Mouse (Mus musculus) neural tube, embryonic 11.5 days (tissue): ENCODE measurements around the gene Aatf. TPM values are rescaled to one million over a fixed set of nuclear protein-coding genes. Genes with fewer than 3 reads are reported as not detected.
A peak's percentile ranks its signal among the peaks of the same experiment; 100 is the strongest.

Experiments
- ATAC-seq: fragments of 200-750 bp; cut with Nextera tagmentation; 2 replicates; pipeline ENCODE4 v1.8.0; 2017; ENCODE audit warnings: moderate number of reproducible peaks, mild to moderate bottlenecking, moderate TSS enrichment, moderate library complexity; ENCODE audit not compliant: insufficient read depth, low FRiP score, low TSS enrichment
- DNase-seq: peaks from one replicate; pipeline ENCODE4 v3.0.0-alpha.2; 2015; ENCODE audit warnings: low spot score
- H3K27ac ChIP-seq: fragments of 300-500 bp; sonication (generic); 2 replicates; pipeline ENCODE4 v1.5.1; 2014; ENCODE audit warnings: low read depth, mild to moderate bottlenecking, low read length
- H3K27me3 ChIP-seq: fragments of 300-500 bp; sonication (generic); 2 replicates; pipeline ENCODE4 v1.6.1; 2014; ENCODE audit warnings: mild to moderate bottlenecking, low read length, mixed read lengths; ENCODE audit not compliant: control insufficient read depth, insufficient read depth
- H3K36me3 ChIP-seq: fragments of 300-500 bp; sonication (generic); 2 replicates; pipeline ENCODE4 v1.6.1; 2014; ENCODE audit warnings: mild to moderate bottlenecking, low read length, moderate library complexity, mixed read lengths; ENCODE audit not compliant: control insufficient read depth, insufficient read depth
- H3K4me1 ChIP-seq: fragments of 300-500 bp; sonication (generic); 2 replicates; pipeline ENCODE4 v1.6.1; 2014; ENCODE audit warnings: low read length, mixed read lengths; ENCODE audit not compliant: control insufficient read depth, insufficient read depth
- H3K4me2 ChIP-seq: fragments of 300-500 bp; sonication (generic); 2 replicates; pipeline ENCODE4 v1.6.1; 2014; ENCODE audit warnings: low read depth, mild to moderate bottlenecking, moderate library complexity
- H3K4me3 ChIP-seq: fragments of 300-500 bp; sonication (generic); 2 replicates; pipeline ENCODE4 v1.5.1; 2014; ENCODE audit warnings: low read depth, low read length
- H3K9ac ChIP-seq: fragments of 300-500 bp; sonication (generic); 2 replicates; pipeline ENCODE4 v1.6.1; 2014; ENCODE audit warnings: mild to moderate bottlenecking, low read length
- H3K9me3 ChIP-seq: fragments of 300-500 bp; sonication (generic); 2 replicates; pipeline ENCODE4 v1.6.1; 2016; ENCODE audit warnings: low read length; ENCODE audit not compliant: control insufficient read depth
- WGBS: fragments of 180-500 bp; shearing (Covaris S2); extraction: QIAGEN DNeasy Blood & Tissue Kit; methylation state at CpG from one replicate; pipeline ENCODE4 v1.1.7; 2014; 5-methylcytosine and 5-hydroxymethylcytosine counted together
- polyA plus RNA-seq: library from polyadenylated mRNA; unstranded; fragments of >200 nt; fragmentation: Nextera tagmentation; extraction: Ambion mirVana; gene quantifications from 2 replicates; pipeline ENCODE4 v1.2.1, GENCODE M21; 2014

Aatf gene
- polyA plus RNA-seq, 1 experiment from 2014 or later = 54.4 TPM

- ATAC-seq (no peak), DNase-seq (peak; percentile 44)
- peaks cover 13% of the 10 kb centered on the region for H3K4me1 ChIP-seq
- no peaks in the 10 kb centered on the region for H3K36me3 ChIP-seq
- peaks cover 96% of the 10 kb centered on the region for H3K27me3 ChIP-seq
- no peaks in the 10 kb centered on the region for H3K9me3 ChIP-seq
- peak overlapping the region; percentile 66 for H3K9ac ChIP-seq
- no peak overlapping the region for H3K27ac ChIP-seq
- no peak overlapping the region for H3K4me2 ChIP-seq
- under 1% methylated on average over 16 of the region's 16 CpGs for WGBS
- H3K4me3 ChIP-seq = peak overlapping the region; percentile 53
Observed at GRCm38 (mm10) chr11:84523321-84523831, 10.1 kb upstream of the Aatf start.

GRCm38 (mm10) chr11:84522577-84523320 is 9.4 kb upstream of the Aatf start:
- 0 out of 2 replicates have a peak overlapping the region, but pooled peaks have one; percentile 0 for H3K4me2 ChIP-seq
- H3K4me1 ChIP-seq = peaks cover 13% of the 10 kb centered on the region
- no peaks in the 10 kb centered on the region for H3K36me3 ChIP-seq
- H3K9me3 ChIP-seq = no peaks in the 10 kb centered on the region
- under 1% methylated on average over 40 of the region's 40 CpGs for WGBS
- H3K9ac ChIP-seq = peak overlapping the region; percentile 66
- ATAC-seq = no peak
- DNase-seq = no peak
- H3K27me3 ChIP-seq = peaks cover 94% of the 10 kb centered on the region
- H3K27ac ChIP-seq = no peak overlapping the region
- H3K4me3 ChIP-seq = peak overlapping the region; percentile 53

GRCm38 (mm10) chr11:84521751-84522299 is 8.5 kb upstream of the Aatf start:
- DNase-seq (no peak), ATAC-seq (no peak)
- no peaks in the 10 kb centered on the region for H3K36me3 ChIP-seq
- H3K9me3 ChIP-seq = no peaks in the 10 kb centered on the region
- 5% methylated on average over 24 of the region's 24 CpGs for WGBS
- peak overlapping the region; percentile 8 for H3K9ac ChIP-seq
- H3K27me3 ChIP-seq = peaks cover 94% of the 10 kb centered on the region
- peak overlapping the region; percentile 53 for H3K4me3 ChIP-seq
- H3K4me2 ChIP-seq = peak overlapping the region; percentile 39
- no peak overlapping the region for H3K27ac ChIP-seq
- H3K4me1 ChIP-seq = peaks cover 13% of the 10 kb centered on the region

- H3K4me1 ChIP-seq = peaks cover 10% of the 10 kb centered on the region
- no peak for ATAC-seq
- no peak for DNase-seq
Observed at GRCm38 (mm10) chr11:84521071-84521390, 7.7 kb upstream of the Aatf start.

GRCm38 (mm10) chr11:84520269-84521070 is 7.1 kb upstream of the Aatf start:
- no peak overlapping the region for H3K27ac ChIP-seq
- H3K4me3 ChIP-seq = peak overlapping the region; percentile 53
- H3K4me1 ChIP-seq = peaks cover 8% of the 10 kb centered on the region
- no peaks in the 10 kb centered on the region for H3K9me3 ChIP-seq
- DNase-seq (no peak), ATAC-seq (no peak)
- H3K4me2 ChIP-seq = peak overlapping the region; percentile 39
- H3K36me3 ChIP-seq = no peaks in the 10 kb centered on the region
- peaks cover 94% of the 10 kb centered on the region for H3K27me3 ChIP-seq
- WGBS = under 1% methylated on average over 31 of the region's 31 CpGs
- peak overlapping the region; percentile 51 for H3K9ac ChIP-seq

More at GRCm38 (mm10) chr11:84521071-84521390, 7.7 kb upstream of the Aatf start:
- H3K9me3 ChIP-seq = no peaks in the 10 kb centered on the region
- WGBS = 14% methylated on average over 3 of the region's 3 CpGs
- H3K27me3 ChIP-seq = peaks cover 94% of the 10 kb centered on the region
- no peak overlapping the region for H3K27ac ChIP-seq
- H3K4me2 ChIP-seq = peak overlapping the region; percentile 39
- no peaks in the 10 kb centered on the region for H3K36me3 ChIP-seq
- H3K4me3 ChIP-seq = peak overlapping the region; percentile 53
- H3K9ac ChIP-seq = peak overlapping the region; percentile 49

- peak overlapping the region; percentile 53 for H3K4me3 ChIP-seq
- DNase-seq (no peak), ATAC-seq (no peak)
- peak overlapping the region; percentile 39 for H3K4me2 ChIP-seq
- H3K36me3 ChIP-seq = no peaks in the 10 kb centered on the region
- H3K9ac ChIP-seq = peak overlapping the region; percentile 51
- H3K27ac ChIP-seq = no peak overlapping the region
- peaks cover 5% of the 10 kb centered on the region for H3K4me1 ChIP-seq
- no peaks in the 10 kb centered on the region for H3K9me3 ChIP-seq
- 2% methylated on average over 34 of the region's 34 CpGs for WGBS
- H3K27me3 ChIP-seq = peaks cover 94% of the 10 kb centered on the region
Observed at GRCm38 (mm10) chr11:84519576-84520268, 6.4 kb upstream of the Aatf start.

- H3K4me1 ChIP-seq = peaks cover 1% of the 10 kb centered on the region
- peaks cover 92% of the 10 kb centered on the region for H3K27me3 ChIP-seq
- no peaks in the 10 kb centered on the region for H3K9me3 ChIP-seq
- H3K4me2 ChIP-seq = peak overlapping the region; percentile 39
- no peak overlapping the region for H3K27ac ChIP-seq
- DNase-seq (no peak), ATAC-seq (no peak)
- WGBS = 6% methylated on average over 12 of the region's 12 CpGs
- no peak overlapping the region for H3K9ac ChIP-seq
- H3K4me3 ChIP-seq = peak overlapping the region; percentile 53
- no peaks in the 10 kb centered on the region for H3K36me3 ChIP-seq
Observed at GRCm38 (mm10) chr11:84519036-84519435, 5.7 kb upstream of the Aatf start.

GRCm38 (mm10) chr11:84518261-84518660 is 4.9 kb upstream of the Aatf start:
- no peak for ATAC-seq
- H3K27me3 ChIP-seq = peaks cover 84% of the 10 kb centered on the region
- 0 out of 2 replicates have a peak overlapping the region, but pooled peaks have one; percentile 12 for H3K4me3 ChIP-seq
- DNase-seq = no peak
- H3K27ac ChIP-seq = no peak overlapping the region
- H3K4me1 ChIP-seq = peaks cover 5% of the 10 kb centered on the region; the same call in 1 of the 2 replicates
- WGBS = 24% methylated on average over 5 of the region's 5 CpGs
- no peak overlapping the region for H3K9ac ChIP-seq
- no peaks in the 10 kb centered on the region for H3K36me3 ChIP-seq
- H3K9me3 ChIP-seq = no peaks in the 10 kb centered on the region
- peak overlapping the region; percentile 39 for H3K4me2 ChIP-seq
